Mouse (Mus musculus) kidney, embryonic 15.5 days (tissue): ENCODE measurements around the gene Ddx31. TPM values are rescaled to one million over a fixed set of nuclear protein-coding genes. Genes with fewer than 3 reads are reported as not detected.
A peak's percentile ranks its signal among the peaks of the same experiment; 100 is the strongest.

ENCODE experiments used
- ATAC-seq: fragments of 200-750 bp; cut with Nextera tagmentation; replicated peaks from 2 replicates; pipeline ENCODE4 v1.8.0; 2017; ENCODE audit warnings: moderate TSS enrichment; ENCODE audit not compliant: low FRiP score
- H3K27ac ChIP-seq: fragments of 300-500 bp; sonication (generic); 2 replicates; pipeline ENCODE4 v1.5.1; 2015; ENCODE audit warnings: mild to moderate bottlenecking, inconsistent platforms
- H3K27me3 ChIP-seq: fragments of 300-500 bp; sonication (generic); 2 replicates; pipeline ENCODE4 v1.6.1; 2015; ENCODE audit warnings: inconsistent platforms
- H3K36me3 ChIP-seq: fragments of 300-500 bp; sonication (generic); 2 replicates; pipeline ENCODE4 v1.6.1; 2015; ENCODE audit warnings: inconsistent platforms
- H3K4me1 ChIP-seq: fragments of 300-500 bp; sonication (generic); 2 replicates; pipeline ENCODE4 v1.6.1; 2015; ENCODE audit warnings: inconsistent platforms
- H3K4me2 ChIP-seq: fragments of 300-500 bp; sonication (generic); 2 replicates; pipeline ENCODE4 v1.6.1; 2015; ENCODE audit warnings: moderate library complexity, mild to moderate bottlenecking, inconsistent platforms
- H3K4me3 ChIP-seq: fragments of 300-500 bp; sonication (generic); replicated peaks from 2 replicates; pipeline ENCODE4 v1.5.1; 2015; ENCODE audit warnings: mild to moderate bottlenecking, inconsistent platforms
- H3K9ac ChIP-seq: fragments of 300-500 bp; sonication (generic); 2 replicates; pipeline ENCODE4 v1.6.1; 2015; ENCODE audit warnings: mild to moderate bottlenecking, inconsistent platforms
- H3K9me3 ChIP-seq: fragments of 300-500 bp; sonication (generic); replicated peaks from 2 replicates; pipeline ENCODE4 v1.6.1; 2016; ENCODE audit warnings: inconsistent platforms
- WGBS: fragments of 180-500 bp; shearing (Covaris S2); methylation state at CpG from one replicate; pipeline ENCODE4 v1.1.7; 2015; ENCODE audit warnings: mixed read lengths; 5-methylcytosine and 5-hydroxymethylcytosine counted together
- polyA plus RNA-seq: library from polyadenylated mRNA; unstranded; fragments of >200 nt; fragmentation: Nextera tagmentation; extraction: Ambion mirVana; gene quantifications from 2 replicates; pipeline ENCODE4 v1.2.1, GENCODE M21; 2015

Ddx31 gene
- polyA plus RNA-seq, result 14.9 and 15.6 TPM in 2 replicates

DNA sequence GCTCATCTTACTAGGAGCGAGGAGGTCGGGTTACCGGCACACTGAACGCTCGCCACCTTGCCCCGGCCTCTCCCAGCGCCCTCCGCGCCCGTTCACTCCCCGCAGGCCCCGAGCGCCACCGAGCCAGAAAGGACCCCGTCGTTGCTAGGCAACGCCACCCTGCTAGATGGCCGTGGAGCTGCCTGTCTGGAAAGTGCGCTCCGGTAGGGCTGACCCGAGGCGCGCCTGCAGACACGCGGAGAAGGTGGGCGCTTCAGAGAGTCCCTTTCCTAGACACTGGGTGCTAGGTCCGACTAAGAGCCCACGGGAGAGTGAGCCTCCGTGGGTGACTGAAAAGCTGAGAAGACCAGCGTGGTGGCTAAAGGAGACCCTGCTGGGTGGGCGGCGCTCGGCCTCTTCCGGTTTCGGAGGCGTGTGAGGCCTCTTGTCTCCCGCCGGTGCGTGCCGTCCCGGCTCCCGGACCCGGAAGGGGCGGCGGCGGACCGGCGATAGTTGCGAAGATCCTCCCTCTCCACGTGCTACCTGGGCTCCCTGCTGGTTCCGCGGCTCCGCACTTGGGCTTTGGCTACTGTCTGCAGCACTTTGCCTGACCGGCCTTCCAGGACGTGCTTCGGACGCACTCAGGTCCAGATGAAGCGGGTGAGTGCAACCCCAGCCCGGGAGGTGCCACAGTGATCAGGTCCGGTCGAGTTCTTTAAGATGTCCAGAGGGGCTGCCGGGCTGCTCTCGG is at the start of gene Ddx31, which contains the start of gene Gtf3c4:
Gene Ddx31 (plus strand): TSS at position 185 of the 730 bp plus-strand sequence.
Gene Gtf3c4 (minus strand): TSS at position 139 of the 730 bp plus-strand sequence.
- Histone ChIP-seq H3K4me2 (peak within 1 kb of the TSS; percentile 76), H3K36me3 (peaks cover 12% of the 10 kb centered on the region), H3K27me3 (no peaks in the 10 kb centered on the region), H3K9ac (peak within 1 kb of the TSS; percentile 84), H3K9me3 (no peaks in the 10 kb centered on the region), H3K4me3 (peak within 1 kb of the TSS; percentile 100), H3K27ac (peak within 1 kb of the TSS; percentile 96), H3K4me1 (peaks cover 40% of the 10 kb centered on the region)
- under 1% methylated on average over 63 of the region's 63 CpGs for WGBS
- ATAC-seq, result peak; percentile 96

DNA sequence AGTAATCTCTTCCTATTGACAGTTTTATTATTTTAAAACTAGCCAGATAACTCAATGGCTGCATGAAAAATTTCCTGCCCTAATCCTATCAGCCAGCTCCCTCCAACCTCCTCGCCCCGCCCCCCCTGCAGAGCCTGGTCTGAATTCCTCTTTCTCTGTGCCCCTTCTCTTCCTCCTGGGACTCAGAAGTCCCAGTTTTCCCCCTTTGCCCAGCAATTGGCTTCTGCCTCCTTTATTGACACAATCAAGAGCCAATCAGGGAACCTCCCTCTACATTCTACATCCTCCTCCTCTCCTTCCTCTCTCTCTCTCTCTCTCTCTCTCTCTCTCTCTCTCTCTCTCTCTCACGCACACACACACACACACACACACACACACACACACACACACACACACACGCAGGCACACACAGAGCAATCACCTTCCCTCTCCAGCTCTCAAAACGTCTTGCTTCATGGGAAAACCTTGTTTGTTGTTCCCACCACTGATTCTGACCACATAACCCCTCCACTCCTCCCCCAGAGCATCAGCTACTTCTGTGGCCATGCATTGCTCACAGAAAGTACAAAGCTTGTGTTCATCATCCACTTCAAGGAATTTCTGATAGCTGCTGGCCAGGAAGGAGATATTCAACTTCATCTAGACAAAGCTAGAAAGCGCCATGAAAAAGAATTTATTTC is 47.1 kb upstream of the Ddx31 start:
- Histone ChIP-seq H3K4me2 (peak overlapping the region; percentile 43), H3K27ac (peak overlapping the region; percentile 70), H3K27me3 (0 out of 2 replicates have a peak, but pooled peaks cover 4% of the 10 kb centered on the region), H3K9ac (no peak overlapping the region), H3K4me3 (peak overlapping the region; percentile 10; the same call in 1 of the 2 replicates), H3K36me3 (no peaks in the 10 kb centered on the region), H3K9me3 (no peaks in the 10 kb centered on the region), H3K4me1 (peaks cover 17% of the 10 kb centered on the region)
- 29% methylated on average over 6 of the region's 6 CpGs for WGBS
- ATAC-seq, result peak; percentile 82

DNA sequence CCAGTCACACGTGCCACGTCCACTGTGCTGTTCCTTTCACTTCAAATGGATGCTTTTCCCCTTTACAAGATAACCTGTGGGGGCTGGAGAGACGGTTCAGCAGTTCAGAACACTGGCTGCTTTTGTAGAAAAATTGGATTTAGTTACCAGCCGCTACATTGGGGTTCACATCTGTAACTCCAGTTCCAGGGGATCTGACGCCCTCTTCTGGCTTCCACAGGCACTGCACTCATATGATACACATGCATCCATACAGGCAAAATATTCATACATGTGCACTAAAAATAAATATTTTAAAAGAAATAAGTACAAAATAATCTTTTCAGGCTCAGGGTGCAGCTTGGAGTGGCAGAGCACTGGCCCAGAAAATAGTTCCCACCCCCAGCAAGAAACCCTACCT is 45.6 kb upstream of the Ddx31 start:
- Histone ChIP-seq H3K9me3 (no peaks in the 10 kb centered on the region), H3K4me1 (peaks cover 25% of the 10 kb centered on the region), H3K36me3 (no peaks in the 10 kb centered on the region), H3K27ac (no peak overlapping the region), H3K27me3 (0 out of 2 replicates have a peak, but pooled peaks cover 4% of the 10 kb centered on the region), H3K9ac (no peak overlapping the region), H3K4me2 (no peak overlapping the region), H3K4me3 (no peak overlapping the region)
- ATAC-seq, result no peak
- 72% methylated on average over 5 of the region's 5 CpGs for WGBS

DNA sequence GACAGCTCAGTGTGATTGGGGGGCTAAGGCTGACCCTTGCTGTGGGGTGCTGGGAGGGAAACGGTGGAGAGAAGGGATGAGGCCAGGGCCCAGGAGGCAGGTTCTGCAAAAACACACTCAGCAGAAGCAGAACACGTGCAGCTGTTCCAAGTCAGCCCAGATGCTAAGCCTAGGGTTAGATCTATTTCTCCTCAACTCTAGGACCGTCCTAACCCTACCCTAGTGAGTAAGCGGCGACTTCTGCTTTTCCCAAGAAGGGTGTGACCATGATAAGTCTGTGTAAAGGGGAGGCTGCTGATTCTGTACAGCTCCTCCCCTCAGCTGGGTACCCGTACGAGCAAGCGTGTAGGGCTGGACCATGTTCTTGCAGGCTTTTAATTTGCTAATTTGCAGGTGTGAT is 43.9 kb upstream of the Ddx31 start:
- Histone ChIP-seq H3K4me2 (no peak overlapping the region), H3K4me1 (peaks cover 25% of the 10 kb centered on the region), H3K4me3 (no peak overlapping the region), H3K9me3 (no peaks in the 10 kb centered on the region), H3K27ac (no peak overlapping the region), H3K36me3 (no peaks in the 10 kb centered on the region), H3K27me3 (0 out of 2 replicates have a peak, but pooled peaks cover 4% of the 10 kb centered on the region), H3K9ac (no peak overlapping the region)
- WGBS, result 72% methylated on average over 8 of the region's 8 CpGs
- ATAC-seq, result 0 out of 2 replicates have a peak, but pooled peaks have one; percentile 29

DNA sequence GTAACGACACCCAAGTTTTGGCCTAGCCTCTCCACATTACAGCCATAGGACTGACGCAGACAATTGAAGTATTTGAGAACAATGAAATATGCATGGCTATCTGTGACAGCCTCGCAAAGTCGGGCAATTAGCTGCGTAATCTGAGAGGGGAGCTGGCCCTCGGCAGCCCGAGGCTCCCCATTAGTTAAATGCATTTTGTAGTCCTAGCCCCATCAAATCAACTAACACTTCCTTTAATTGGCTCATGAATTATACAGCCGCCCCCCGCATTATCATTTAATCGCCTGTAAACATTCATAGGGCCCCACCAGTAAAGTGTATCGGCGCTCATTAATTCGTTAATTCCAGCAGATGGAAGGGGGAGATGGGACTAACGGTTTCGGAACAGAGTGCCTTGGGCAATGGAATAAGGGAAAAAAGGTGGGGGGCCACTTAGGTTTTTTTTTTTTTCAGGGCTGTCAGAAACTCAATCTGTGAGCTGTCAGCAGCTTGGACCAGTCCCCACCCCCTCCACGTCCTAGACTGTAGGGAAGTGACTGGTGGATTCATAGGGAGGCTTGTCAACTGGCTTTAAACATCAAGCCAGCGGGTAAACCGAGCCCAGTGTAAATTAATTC is 42.6 kb upstream of the Ddx31 start:
- H3K9me3 ChIP-seq, result no peaks in the 10 kb centered on the region
- 26% methylated on average over 18 of the region's 18 CpGs for WGBS
- no peak for ATAC-seq
- no peak overlapping the region for H3K27ac ChIP-seq
- peaks cover 30% of the 10 kb centered on the region for H3K4me1 ChIP-seq
- no peak overlapping the region for H3K4me2 ChIP-seq
- no peaks in the 10 kb centered on the region for H3K36me3 ChIP-seq
- 0 out of 2 replicates have a peak, but pooled peaks cover 4% of the 10 kb centered on the region for H3K27me3 ChIP-seq
- no peak overlapping the region for H3K9ac ChIP-seq
- no peak overlapping the region for H3K4me3 ChIP-seq

DNA sequence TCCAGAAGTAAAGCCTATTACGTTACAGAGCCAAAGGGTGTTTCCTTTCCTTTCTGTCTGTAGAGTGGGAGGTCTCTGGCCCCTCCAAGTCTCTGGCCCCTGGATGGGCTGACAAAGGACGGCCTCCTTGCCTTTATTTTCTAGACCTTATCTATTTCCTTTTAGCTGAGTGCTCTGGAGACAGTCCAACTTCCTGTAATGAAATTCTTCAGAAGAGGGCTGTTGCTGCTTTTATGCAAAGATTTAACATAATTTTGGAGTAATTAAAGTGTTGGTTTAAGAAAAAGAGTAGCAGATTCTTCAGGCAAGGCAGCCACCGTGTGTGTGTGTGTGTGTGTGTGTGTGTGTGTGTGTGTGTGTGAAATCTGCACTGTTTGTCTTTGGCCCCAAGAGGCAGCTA is 41.8 kb upstream of the Ddx31 start:
- ATAC-seq, result no peak
- Histone ChIP-seq H3K27ac (peak overlapping the region; percentile 68; the same call in 1 of the 2 replicates), H3K9ac (no peak overlapping the region), H3K4me3 (no peak overlapping the region), H3K27me3 (0 out of 2 replicates have a peak, but pooled peaks cover 4% of the 10 kb centered on the region), H3K9me3 (no peaks in the 10 kb centered on the region), H3K4me1 (peaks cover 31% of the 10 kb centered on the region), H3K36me3 (no peaks in the 10 kb centered on the region), H3K4me2 (no peak overlapping the region)
- WGBS, result 16% methylated on average over 3 of the region's 3 CpGs

DNA sequence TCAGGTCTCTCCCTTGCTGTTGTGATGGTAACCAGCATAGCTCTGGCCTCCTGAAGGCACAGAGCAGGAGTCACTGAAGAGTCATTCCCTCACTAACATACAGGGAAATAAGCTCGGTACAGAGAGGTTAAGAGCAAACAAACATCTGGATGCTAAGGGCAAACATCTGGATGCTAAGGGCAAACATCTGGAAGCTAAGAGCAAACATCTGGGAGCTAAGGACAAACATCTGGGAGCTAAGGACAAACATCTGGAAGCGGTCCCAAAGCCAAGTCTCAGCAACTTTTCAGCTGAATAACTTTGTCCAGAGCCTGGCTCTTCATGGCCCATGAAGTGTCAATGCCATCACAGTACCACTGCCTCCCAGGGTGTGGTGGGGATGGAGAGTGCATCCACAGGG is 40.6 kb upstream of the Ddx31 start:
- H3K36me3 ChIP-seq, result no peaks in the 10 kb centered on the region
- no peaks in the 10 kb centered on the region for H3K9me3 ChIP-seq
- peaks cover 31% of the 10 kb centered on the region for H3K4me1 ChIP-seq
- H3K4me3 ChIP-seq, result no peak overlapping the region
- no peak overlapping the region for H3K4me2 ChIP-seq
- WGBS, result 60% methylated on average over 2 of the region's 2 CpGs
- H3K9ac ChIP-seq, result no peak overlapping the region
- ATAC-seq, result no peak
- H3K27ac ChIP-seq, result no peak overlapping the region
- 0 out of 2 replicates have a peak, but pooled peaks cover 4% of the 10 kb centered on the region for H3K27me3 ChIP-seq

DNA sequence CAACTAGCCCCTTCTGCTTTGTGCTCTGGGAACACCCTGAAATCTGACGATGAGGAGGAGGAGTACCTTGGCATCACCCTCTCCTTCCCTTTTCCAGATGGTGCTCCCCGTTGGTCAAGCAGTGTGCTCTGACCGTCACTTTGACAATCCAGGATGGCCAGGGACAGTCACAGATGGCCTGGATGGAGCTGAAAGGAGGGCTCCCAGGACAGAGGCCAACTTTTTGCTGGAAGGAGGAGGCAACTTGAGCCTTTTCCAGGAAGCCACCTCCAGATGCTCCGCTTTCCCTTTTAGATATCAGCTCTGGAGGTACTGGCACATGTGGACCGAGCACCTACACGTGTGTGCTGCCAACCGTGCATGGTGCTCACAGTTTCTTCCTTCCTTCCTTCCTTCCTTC is 36.8 kb upstream of the Ddx31 start:
- H3K4me3 ChIP-seq, result no peak overlapping the region
- H3K9me3 ChIP-seq, result no peaks in the 10 kb centered on the region
- H3K27me3 ChIP-seq, result no peaks in the 10 kb centered on the region
- H3K36me3 ChIP-seq, result no peaks in the 10 kb centered on the region
- H3K4me1 ChIP-seq, result peaks cover 20% of the 10 kb centered on the region; the same call in 1 of the 2 replicates
- 83% methylated on average over 7 of the region's 7 CpGs for WGBS
- no peak overlapping the region for H3K9ac ChIP-seq
- no peak overlapping the region for H3K27ac ChIP-seq
- no peak for ATAC-seq
- H3K4me2 ChIP-seq, result no peak overlapping the region

DNA sequence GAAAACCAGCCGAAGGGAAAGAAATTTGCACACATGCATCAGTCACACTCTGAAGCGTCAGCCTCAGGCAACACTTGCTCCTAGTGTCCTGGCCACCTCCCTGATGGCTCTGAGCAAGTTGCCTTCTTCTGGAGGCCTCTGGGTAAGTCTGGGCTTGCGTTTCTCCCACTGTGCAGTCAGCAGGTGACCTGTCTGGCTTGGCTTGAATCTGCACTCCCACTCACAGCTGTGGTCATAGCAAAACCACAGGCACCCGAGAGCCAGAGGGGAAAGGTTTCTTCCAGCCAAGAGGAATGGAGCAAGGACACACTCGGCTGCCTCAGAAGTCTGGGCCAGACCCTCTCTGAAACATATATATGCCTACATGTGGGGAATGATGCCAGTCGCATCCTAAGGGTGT is 31.4 kb upstream of the Ddx31 start:
- no peaks in the 10 kb centered on the region for H3K36me3 ChIP-seq
- 58% methylated on average over 6 of the region's 6 CpGs for WGBS
- no peaks in the 10 kb centered on the region for H3K9me3 ChIP-seq
- no peak for ATAC-seq
- no peak overlapping the region for H3K4me2 ChIP-seq
- H3K27ac ChIP-seq, result no peak overlapping the region
- H3K4me1 ChIP-seq, result peaks cover 7% of the 10 kb centered on the region; the same call in 1 of the 2 replicates
- no peaks in the 10 kb centered on the region for H3K27me3 ChIP-seq
- H3K9ac ChIP-seq, result no peak overlapping the region
- no peak overlapping the region for H3K4me3 ChIP-seq

DNA sequence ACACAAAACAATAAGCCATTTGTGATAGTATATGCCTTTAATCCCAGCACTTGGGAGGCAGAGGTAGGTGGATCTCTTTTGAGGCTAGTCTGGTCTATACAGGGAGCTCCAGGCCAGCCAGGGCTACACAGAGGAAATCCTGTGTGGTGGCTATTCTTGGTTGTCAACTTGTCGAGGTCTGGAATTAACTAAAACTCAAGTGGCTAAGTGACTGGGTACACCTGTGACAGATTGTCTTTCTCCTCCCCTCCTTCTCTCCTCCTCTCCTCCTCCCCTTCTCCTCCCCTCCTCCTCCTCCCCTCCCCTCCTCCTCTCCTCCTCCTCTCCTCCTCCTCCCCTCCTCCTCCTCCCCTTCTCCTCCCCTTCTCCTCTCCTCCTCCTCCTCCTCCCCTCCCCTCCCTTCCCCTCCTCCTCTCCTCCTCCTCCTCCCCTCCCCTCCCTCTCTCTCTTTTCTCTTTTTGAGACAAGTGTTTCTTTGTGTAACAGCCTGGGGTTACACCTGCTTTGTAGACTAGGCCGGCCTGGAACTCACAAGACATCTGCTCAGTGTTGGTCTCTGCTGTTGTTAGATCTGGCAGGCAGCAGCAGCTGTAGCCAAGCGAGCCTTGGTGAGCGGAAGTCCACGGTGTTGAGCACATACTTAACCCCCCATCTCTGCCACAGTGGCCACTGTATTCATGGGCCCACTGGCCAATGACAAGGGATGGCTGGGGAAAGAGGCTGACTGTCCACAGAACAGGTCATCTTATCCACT is 29.8 kb upstream of the Ddx31 start:
- ATAC-seq, result no peak
- 60% methylated on average over 5 of the region's 5 CpGs for WGBS

DNA sequence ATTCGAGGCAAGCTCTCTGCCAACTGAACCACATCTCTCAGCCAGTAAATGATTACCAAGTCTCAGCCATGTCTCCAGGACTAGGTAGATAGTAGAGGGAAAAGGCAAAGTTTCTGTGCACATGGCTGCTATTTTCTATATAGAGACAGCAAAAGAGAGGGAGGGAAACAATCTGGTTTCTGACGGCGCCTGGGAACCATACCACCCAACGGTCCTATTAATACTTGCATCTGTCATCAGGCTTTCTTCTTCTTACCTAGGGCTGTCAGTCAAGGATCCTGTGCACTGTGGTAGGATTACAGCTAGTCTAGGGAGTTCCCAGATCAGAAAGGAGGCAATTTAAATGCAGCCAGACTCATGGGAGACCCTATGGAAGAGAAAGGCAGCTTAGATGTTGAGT is 21.3 kb upstream of the Ddx31 start:
- H3K4me1 ChIP-seq, result 0 out of 2 replicates have a peak, but pooled peaks cover 5% of the 10 kb centered on the region
- H3K9ac ChIP-seq, result no peak overlapping the region
- 75% methylated on average over 4 of the region's 4 CpGs for WGBS
- ATAC-seq, result no peak
- H3K27ac ChIP-seq, result no peak overlapping the region
- H3K4me2 ChIP-seq, result no peak overlapping the region
- H3K9me3 ChIP-seq, result no peaks in the 10 kb centered on the region
- no peak overlapping the region for H3K4me3 ChIP-seq
- H3K27me3 ChIP-seq, result no peaks in the 10 kb centered on the region
- H3K36me3 ChIP-seq, result peaks cover 9% of the 10 kb centered on the region

More for the DNA sequence above, 29.8 kb upstream of the Ddx31 start:
- Histone ChIP-seq H3K36me3 (no peaks in the 10 kb centered on the region), H3K4me2 (no peak overlapping the region), H3K4me1 (peaks cover 7% of the 10 kb centered on the region; the same call in 1 of the 2 replicates), H3K9me3 (no peaks in the 10 kb centered on the region), H3K9ac (no peak overlapping the region), H3K4me3 (no peak overlapping the region), H3K27ac (no peak overlapping the region), H3K27me3 (no peaks in the 10 kb centered on the region)
